Comparison of ENCODE assay signal across 9 mouse cellular contexts in the genomic region with DNA sequence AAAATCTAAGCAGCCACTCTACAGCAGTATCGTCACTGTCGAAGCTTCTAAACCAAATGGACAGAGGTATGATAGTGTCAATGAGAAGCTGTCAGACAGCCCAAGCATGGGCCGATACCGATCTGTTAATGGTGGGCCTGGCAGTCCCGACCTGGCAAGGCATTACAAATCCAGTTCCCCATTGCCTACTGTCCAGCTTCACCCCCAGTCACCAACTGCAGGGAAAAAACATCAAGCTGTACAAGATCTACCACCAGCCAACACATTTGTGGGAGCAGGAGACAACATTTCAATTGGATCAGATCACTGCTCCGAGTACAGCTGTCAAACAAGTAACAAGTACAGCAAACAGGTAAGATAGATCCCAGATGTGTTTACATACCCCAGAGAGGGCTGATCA. TPM values are rescaled to one million over a fixed set of nuclear protein-coding genes. Genes with fewer than 3 reads are reported as not detected.
DNase-seq lines count a peak whose midpoint lies in the region; ATAC-seq lines count a peak whose summit lies in the region.
"Had no signal": no experiment of that assay in that cellular context is flagged by ENCODE, and none has a peak within 500 bp of the region (broad histone marks: within the 10 kb centered on the region; RNA-seq: fewer than 3 reads in every experiment).

No protein-coding gene starts in this region.

- no peak for ATAC-seq in kidney, embryonic 15.5 days (replicated peaks; ENCODE audit: low FRiP score)
- no peak for ATAC-seq in embryonic facial prominence, embryonic 14.5 days (ENCODE audit: low read depth)
- ATAC-seq in intestine, embryonic 14.5 days (replicated peaks; ENCODE audit: low FRiP score, low TSS enrichment, low read depth): no peak
- no peak for ATAC-seq in neural tube, embryonic 14.5 days (ENCODE audit: low read depth)
- ATAC-seq in megakaryocyte-erythroid progenitor cell, adult 5-6 weeks (replicated peaks; ENCODE audit: low FRiP score, low TSS enrichment, poor library complexity, severe bottlenecking): no peak

- H3K36me3 ChIP-seq in kidney, embryonic 15.5 days: no peaks in the 10 kb centered on the region
- H3K36me3 ChIP-seq in embryonic facial prominence, embryonic 14.5 days (ENCODE audit: control insufficient read depth, insufficient read depth, low read length): no peaks in the 10 kb centered on the region
- H3K36me3 ChIP-seq in intestine, embryonic 14.5 days (ENCODE audit: control insufficient read depth, insufficient read depth, low read length): no peaks in the 10 kb centered on the region
- H3K36me3 ChIP-seq in neural tube, embryonic 14.5 days (ENCODE audit: control insufficient read depth, insufficient read depth, low read length): no peaks in the 10 kb centered on the region

- H3K27me3 ChIP-seq in kidney, embryonic 15.5 days: peaks cover 30% of the 10 kb centered on the region
- peaks cover 10% of the 10 kb centered on the region for H3K27me3 ChIP-seq in embryonic facial prominence, embryonic 14.5 days (replicated peaks; ENCODE audit: control insufficient read depth, insufficient read depth, low read length)
- H3K27me3 ChIP-seq in intestine, embryonic 14.5 days (replicated peaks; ENCODE audit: control insufficient read depth, insufficient read depth, low read length): no peaks in the 10 kb centered on the region; the same call in 1 of the 2 replicates
- peaks cover 11% of the 10 kb centered on the region; the same call in 1 of the 2 replicates for H3K27me3 ChIP-seq in neural tube, embryonic 14.5 days (ENCODE audit: control insufficient read depth, insufficient read depth, low read length)

- H3K4me2 ChIP-seq in kidney, embryonic 15.5 days: peak overlapping the region; percentile 95
- peak overlapping the region; percentile 86 for H3K4me2 ChIP-seq in embryonic facial prominence, embryonic 14.5 days (ENCODE audit: low read depth, low read length)
- peak overlapping the region; percentile 95 for H3K4me2 ChIP-seq in intestine, embryonic 14.5 days (ENCODE audit: low read length)
- peak overlapping the region; percentile 69 for H3K4me2 ChIP-seq in neural tube, embryonic 14.5 days (ENCODE audit: low read depth, low read length)

- DNase-seq in kidney, postnatal 36 days: no peak
- DNase-seq in embryonic facial prominence, embryonic 14.5 days (ENCODE audit: low spot score): no peak
- DNase-seq in intestine, embryonic 14.5 days (ENCODE audit: low spot score): peak; percentile 54
- no peak for DNase-seq in natural killer cell, adult 2 months (ENCODE audit: low spot score in 2 of 2)
- no peak for DNase-seq in kidney, adult 9 months
- DNase-seq: cerebellum, postnatal 14 days had no signal

- no peaks in the 10 kb centered on the region for H3K9me3 ChIP-seq in kidney, embryonic 15.5 days (replicated peaks)
- no peaks in the 10 kb centered on the region for H3K9me3 ChIP-seq in embryonic facial prominence, embryonic 14.5 days (ENCODE audit: control insufficient read depth, low read length)
- no peaks in the 10 kb centered on the region for H3K9me3 ChIP-seq in intestine, embryonic 14.5 days (ENCODE audit: control insufficient read depth, low read length)
- H3K9me3 ChIP-seq in neural tube, embryonic 14.5 days (ENCODE audit: control insufficient read depth, low read length): no peaks in the 10 kb centered on the region

- no peak overlapping the region for H3K9ac ChIP-seq in kidney, embryonic 15.5 days
- H3K9ac ChIP-seq in embryonic facial prominence, embryonic 14.5 days (ENCODE audit: low read depth, low read length): 0 out of 2 replicates have a peak overlapping the region, but pooled peaks have one; percentile 0
- no peak overlapping the region for H3K9ac ChIP-seq in intestine, embryonic 14.5 days (ENCODE audit: low read length)
- H3K9ac ChIP-seq in neural tube, embryonic 14.5 days (replicated peaks; ENCODE audit: low read depth, low read length): 0 out of 2 replicates have a peak overlapping the region, but pooled peaks have one; percentile 26

- peaks cover 31% of the 10 kb centered on the region for H3K4me1 ChIP-seq in kidney, embryonic 15.5 days
- peaks cover 14% of the 10 kb centered on the region for H3K4me1 ChIP-seq in embryonic facial prominence, embryonic 14.5 days (ENCODE audit: control insufficient read depth, insufficient read depth, low read length)
- H3K4me1 ChIP-seq in intestine, embryonic 14.5 days (replicated peaks; ENCODE audit: control insufficient read depth, insufficient read depth, low read length): peaks cover 18% of the 10 kb centered on the region
- H3K4me1 ChIP-seq in neural tube, embryonic 14.5 days (ENCODE audit: control insufficient read depth, insufficient read depth, low read length): peaks cover 12% of the 10 kb centered on the region; the same call in 1 of the 2 replicates

- no peak overlapping the region for H3K27ac ChIP-seq in kidney, embryonic 15.5 days
- H3K27ac ChIP-seq in embryonic facial prominence, embryonic 14.5 days (replicated peaks; ENCODE audit: low read depth, low read length): no peak overlapping the region
- H3K27ac ChIP-seq in intestine, embryonic 14.5 days (ENCODE audit: low read depth): no peak overlapping the region
- H3K27ac ChIP-seq in neural tube, embryonic 14.5 days (ENCODE audit: low read depth, low read length): no peak overlapping the region

- 37% methylated on average over 6 of the region's 6 CpGs for WGBS in kidney, embryonic 15.5 days
- 33% methylated on average over 6 of the region's 6 CpGs for WGBS in embryonic facial prominence, embryonic 14.5 days
- WGBS in intestine, embryonic 14.5 days: 21% methylated on average over 6 of the region's 6 CpGs
- 49% methylated on average over 6 of the region's 6 CpGs for WGBS in neural tube, embryonic 14.5 days

- H3K4me3 ChIP-seq in kidney, embryonic 15.5 days (replicated peaks): peak overlapping the region; percentile 67
- H3K4me3 ChIP-seq in embryonic facial prominence, embryonic 14.5 days (ENCODE audit: low read depth, low read length): peak overlapping the region; percentile 73
- peak overlapping the region; percentile 59 for H3K4me3 ChIP-seq in intestine, embryonic 14.5 days (ENCODE audit: low read depth, low read length)
- peak overlapping the region; percentile 73 for H3K4me3 ChIP-seq in neural tube, embryonic 14.5 days (ENCODE audit: low read depth, low read length)

RNA-seq across cellular contexts. Expression of a gene that starts 4.2 kb away (rescaled TPM):
- polyA plus RNA-seq in kidney, embryonic 15.5 days (2015; fragmentation: Nextera tagmentation; extraction: Ambion mirVana): 4.8 and 6.3 TPM in 2 replicates
- polyA plus RNA-seq in embryonic facial prominence, embryonic 14.5 days (2014; fragmentation: Nextera tagmentation; extraction: Ambion mirVana): 14.0 TPM in 2 replicates
- 8.8 and 12.1 TPM in 2 replicates for polyA plus RNA-seq in intestine, embryonic 14.5 days (2014; fragmentation: Nextera tagmentation; extraction: Ambion mirVana)
- 40.9 and 47.6 TPM in 2 replicates for polyA plus RNA-seq in neural tube, embryonic 14.5 days (2014; fragmentation: Nextera tagmentation; extraction: Ambion mirVana)
- 5.7 and 10.0 TPM in 2 replicates for total RNA-seq in megakaryocyte-erythroid progenitor cell, adult 5-6 weeks (2014; fragmentation: Nextera tagmentation)
- 8.5 and 12.4 TPM in 2 replicates for total RNA-seq in megakaryocyte-erythroid progenitor cell, adult 5-6 weeks (2017)

Comparison
In these comparisons a context has a peak if more than half of its experiments do, and no peak if none do; other contexts are left out.
1. H3K9ac ChIP-seq: peak in embryonic facial prominence, embryonic 14.5 days (single experiment) and neural tube, embryonic 14.5 days (single experiment); none in kidney, embryonic 15.5 days (single experiment) and intestine, embryonic 14.5 days (single experiment).
2. Peak in every context shown above with its lines, with median percentiles within 50 percentile points of each other: H3K4me2 ChIP-seq and H3K4me3 ChIP-seq.